18 mouse cellular contexts compared by ENCODE assay signal in genomic region chr3:39784901-39785300, GRCm38 (mm10).
"Had no signal": no experiment of that assay in that cellular context is flagged by ENCODE, and none has a peak within 500 bp of the region (broad histone marks: within the 10 kb centered on the region; RNA-seq: fewer than 3 reads in every experiment).

No protein-coding gene starts in this region.

- ATAC-seq: midbrain, embryonic 16.5 days had no signal

- H3K4me3 ChIP-seq: midbrain, embryonic 10.5 days; midbrain, embryonic 12.5 days; myocyte; neural tube, embryonic 13.5 days; neural tube, embryonic 15.5 days had no signal

- H3K4me1 ChIP-seq: neural tube, embryonic 15.5 days had no signal

- H3K9me3 ChIP-seq: midbrain, embryonic 10.5 days; midbrain, embryonic 12.5 days; neural tube, embryonic 13.5 days; neural tube, embryonic 15.5 days had no signal

- H3K27me3 ChIP-seq: midbrain, embryonic 12.5 days; neural tube, embryonic 13.5 days; neural tube, embryonic 15.5 days had no signal

- H3K9ac ChIP-seq: lung, embryonic 14.5 days; midbrain, embryonic 12.5 days; neural tube, embryonic 13.5 days; neural tube, embryonic 15.5 days had no signal

- H3K27ac ChIP-seq: midbrain, embryonic 10.5 days; midbrain, embryonic 12.5 days; neural tube, embryonic 13.5 days; neural tube, embryonic 15.5 days had no signal

- DNase-seq: lung, embryonic 14.5 days; lung, postnatal 10 days; lung, postnatal 4 days; midbrain, embryonic 14.5 days; retina, postnatal 1 day; right cerebral cortex, adult 18-20 months; right cerebral cortex, postnatal 25 days; right cerebral cortex, postnatal 4 days; spleen, adult 18-20 months; thymus, adult 18-20 months; thymus, postnatal 14 days; thymus, postnatal 36 days had no signal

- H3K36me3 ChIP-seq: midbrain, embryonic 10.5 days; midbrain, embryonic 12.5 days; neural tube, embryonic 13.5 days; neural tube, embryonic 15.5 days had no signal

- H3K4me2 ChIP-seq: lung, embryonic 14.5 days; midbrain, embryonic 12.5 days; neural tube, embryonic 13.5 days; neural tube, embryonic 15.5 days had no signal
